Mouse (Mus musculus) gastrocnemius, adult 2 months (tissue): Measurements from ENCODE around the gene Rho. TPM values are rescaled to one million over a fixed set of nuclear protein-coding genes. Genes with fewer than 3 reads are reported as not detected.

Source experiments
- DNase-seq: peaks from one replicate; pipeline ENCODE4 v3.0.0; 2022
- H3K27ac ChIP-seq: fragments of 200-600 bp; 2 replicates; pipeline ENCODE4 v1.8.1; 2022; ENCODE audit warnings: mild to moderate bottlenecking
- H3K4me3 ChIP-seq: fragments of 200-600 bp; 2 replicates; pipeline ENCODE4 v1.8.1; 2022; ENCODE audit warnings: mild to moderate bottlenecking, moderate library complexity
- CTCF ChIP-seq: fragments of 200-600 bp; IDR thresholded peaks from 2 replicates; pipeline ENCODE4 v1.8.1; 2022; ENCODE audit warnings: antibody characterized with exemption, mild to moderate bottlenecking, moderate library complexity
- intact Hi-C: fragments of 180-260 bp; cut with DNase I; formaldehyde crosslinking; loops from one replicate; pipeline ENCODE4 v1.15.1; 2025
- total RNA-seq, 2 experiments: library from RNA; stranded (reverse); gene quantifications; 2 replicates each; pipeline ENCODE4 v1.2.3; 2021

The Rho gene
- total RNA-seq, 2 experiments from 2014 or later: 0.06 TPM; not detected in 1

DNA sequence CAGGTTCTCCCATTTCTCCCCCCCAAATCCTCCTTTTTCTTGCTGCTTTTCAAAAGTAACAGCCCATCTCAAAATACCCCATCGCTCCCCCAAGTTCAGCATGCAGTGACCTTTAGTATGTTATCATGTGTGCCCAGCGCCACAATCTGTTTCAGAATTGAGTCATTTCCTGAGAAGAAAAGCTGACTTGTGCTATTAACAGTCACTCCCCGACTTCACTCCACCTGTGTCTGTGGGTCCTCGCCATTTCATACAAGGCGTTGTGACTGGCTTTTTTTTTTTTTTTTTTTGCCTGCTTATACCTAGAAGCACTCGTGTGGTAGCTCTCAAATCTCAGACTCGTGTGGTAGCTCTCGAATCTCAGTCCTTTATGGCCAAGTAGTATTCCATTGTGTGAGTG is 14.1 kb downstream of the Rho start:
- intact Hi-C loops: no loop called here
- H3K4me3 ChIP-seq: no peak overlapping the region
- DNase-seq: no peak
- no peak overlapping the region for H3K27ac ChIP-seq
- TF ChIP-seq CTCF: no peak

DNA sequence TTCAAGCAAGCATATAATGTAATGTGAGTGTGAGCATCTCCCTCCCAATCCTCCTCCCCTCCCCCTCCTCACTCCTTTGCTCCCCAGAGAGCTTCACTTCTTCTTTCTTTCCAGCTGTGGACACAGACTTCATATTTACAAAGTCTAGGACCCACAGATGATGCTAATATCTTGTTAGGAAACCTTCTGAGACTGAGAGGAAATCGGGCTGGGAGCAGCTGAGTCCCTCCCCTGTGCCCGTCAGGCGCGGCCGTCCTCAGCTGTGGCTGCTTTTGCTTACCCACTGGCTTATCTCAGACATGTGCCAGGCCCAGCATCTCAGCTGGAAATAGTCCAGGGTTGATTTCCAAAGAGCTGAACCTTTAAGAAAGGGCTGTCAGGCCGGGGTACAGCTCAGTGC is 14.8 kb downstream of the Rho start:
- no peak for DNase-seq
- no peak overlapping the region for H3K4me3 ChIP-seq
- H3K27ac ChIP-seq: no peak overlapping the region
- TF ChIP-seq CTCF: no peak
- intact Hi-C loops: no loop called here

DNA sequence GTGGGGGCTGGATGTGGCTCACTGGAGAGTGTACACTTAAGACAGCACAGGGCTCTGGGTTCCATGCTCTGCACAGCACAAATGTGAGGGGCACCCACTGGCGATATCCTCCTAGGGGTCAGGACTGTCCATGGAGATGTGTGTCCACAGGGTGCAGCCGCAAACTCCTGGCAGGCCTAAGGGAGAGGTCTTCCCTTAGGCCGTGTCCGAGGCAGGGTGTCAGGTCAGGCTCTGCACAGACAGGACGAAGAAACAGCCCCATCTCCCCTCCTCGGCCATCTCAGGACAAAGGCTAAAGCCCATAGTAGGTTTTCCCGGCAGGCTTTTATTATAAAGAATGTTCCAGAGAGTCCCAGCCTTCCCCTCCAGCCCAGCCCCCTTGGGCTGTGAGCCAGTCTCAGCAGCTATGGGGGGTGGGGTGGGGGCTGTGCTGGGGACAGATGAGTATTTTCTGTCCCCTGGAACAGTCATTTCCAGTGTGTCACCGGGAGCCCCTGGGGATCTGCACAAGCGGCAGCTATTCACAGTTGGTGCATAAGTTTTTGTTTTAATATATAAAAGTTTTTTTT is 23.0 kb downstream of the Rho start:
- intact Hi-C loops: loop anchor here (5.0 kb wide), 1 partner anchor 38 kb away; no protein-coding TSS in a partner anchor
- no peak for DNase-seq
- no peak for TF ChIP-seq CTCF
- Histone ChIP-seq H3K4me3 (no peak overlapping the region), H3K27ac (peak overlapping the region; percentile 89)

DNA sequence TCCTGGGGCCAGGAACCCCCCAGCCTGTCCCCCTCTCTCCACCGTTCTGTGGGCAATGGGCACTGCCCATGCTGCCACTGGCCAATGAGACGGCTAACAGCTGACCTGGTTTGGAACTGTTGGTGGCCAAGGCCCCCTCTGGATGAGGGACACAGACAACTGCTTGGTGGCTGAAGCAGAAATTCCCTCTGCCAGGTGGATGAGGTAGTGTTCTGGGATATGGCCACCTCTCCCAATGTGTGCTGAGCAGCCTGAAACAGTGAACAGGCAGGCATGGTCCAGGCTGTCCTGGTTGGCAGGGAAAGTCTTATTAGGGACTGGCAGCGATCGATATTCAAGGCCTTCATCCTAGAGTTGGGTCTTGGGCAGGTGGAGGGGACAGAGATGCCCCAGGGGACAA is 23.6 kb downstream of the Rho start:
- Histone ChIP-seq H3K27ac (peak overlapping the region; percentile 89), H3K4me3 (no peak overlapping the region)
- DNase-seq: no peak
- intact Hi-C loops: loop anchor here (5.0 kb wide), 1 partner anchor 37 kb away; no protein-coding TSS in a partner anchor
- no peak for TF ChIP-seq CTCF

DNA sequence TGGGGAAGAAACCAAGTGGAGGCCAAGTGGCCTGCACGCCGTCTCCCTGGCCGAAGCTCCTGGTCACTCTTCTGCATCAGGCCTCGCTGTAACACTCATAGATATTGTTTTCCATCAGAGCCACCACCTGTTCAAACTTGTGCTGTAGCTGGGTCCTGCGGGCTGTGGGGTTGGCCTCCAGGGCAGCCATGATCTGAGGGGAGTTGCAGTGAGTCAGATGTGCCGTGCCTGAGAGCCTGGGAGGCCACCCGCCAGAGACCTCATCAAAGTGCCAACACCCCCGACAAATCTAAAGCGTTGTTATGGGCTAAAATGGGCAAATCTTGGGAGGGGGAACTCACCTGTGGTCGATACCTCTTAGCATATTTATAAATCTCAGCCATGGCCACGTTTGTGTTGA is 24.1 kb downstream of the Rho start:
- H3K4me3 ChIP-seq: no peak overlapping the region
- intact Hi-C loops: loop anchor here (2.0 to 5.0 kb wide), 2 partner anchors 37 to 41 kb away; no protein-coding TSS in a partner anchor
- no peak for DNase-seq
- H3K27ac ChIP-seq: peak overlapping the region; percentile 89
- no peak for TF ChIP-seq CTCF

DNA sequence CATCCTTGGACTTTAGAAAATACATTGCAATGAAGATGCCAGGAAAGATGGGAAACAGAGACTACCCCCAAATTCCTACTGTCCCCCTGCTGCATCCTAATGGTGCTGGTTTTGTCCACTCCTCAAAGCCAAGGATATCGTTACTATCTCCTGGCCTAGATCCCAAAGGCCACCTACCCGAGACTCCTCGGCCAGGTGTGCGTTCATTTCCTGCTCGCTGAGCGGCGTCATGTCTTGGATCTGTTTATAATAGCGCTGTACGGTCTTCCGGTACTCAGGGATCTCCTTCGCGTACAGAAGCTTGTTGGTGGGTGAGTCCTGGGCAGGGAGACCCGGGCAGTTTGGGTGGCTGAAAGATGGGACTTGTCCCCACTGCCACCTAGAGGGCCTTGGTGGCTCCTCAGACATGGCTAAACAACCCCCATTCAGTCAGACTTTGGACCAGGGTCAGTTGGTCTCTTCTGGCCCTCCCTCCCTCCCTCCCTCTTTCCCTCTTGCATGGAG is 24.9 kb downstream of the Rho start:
- no peak for DNase-seq
- Histone ChIP-seq H3K27ac (peak overlapping the region; percentile 89), H3K4me3 (no peak overlapping the region)
- TF ChIP-seq CTCF: peak; percentile 31
- intact Hi-C loops: loop anchor here (2.0 to 5.0 kb wide), 2 partner anchors 36 to 42 kb away; no protein-coding TSS in a partner anchor

DNA sequence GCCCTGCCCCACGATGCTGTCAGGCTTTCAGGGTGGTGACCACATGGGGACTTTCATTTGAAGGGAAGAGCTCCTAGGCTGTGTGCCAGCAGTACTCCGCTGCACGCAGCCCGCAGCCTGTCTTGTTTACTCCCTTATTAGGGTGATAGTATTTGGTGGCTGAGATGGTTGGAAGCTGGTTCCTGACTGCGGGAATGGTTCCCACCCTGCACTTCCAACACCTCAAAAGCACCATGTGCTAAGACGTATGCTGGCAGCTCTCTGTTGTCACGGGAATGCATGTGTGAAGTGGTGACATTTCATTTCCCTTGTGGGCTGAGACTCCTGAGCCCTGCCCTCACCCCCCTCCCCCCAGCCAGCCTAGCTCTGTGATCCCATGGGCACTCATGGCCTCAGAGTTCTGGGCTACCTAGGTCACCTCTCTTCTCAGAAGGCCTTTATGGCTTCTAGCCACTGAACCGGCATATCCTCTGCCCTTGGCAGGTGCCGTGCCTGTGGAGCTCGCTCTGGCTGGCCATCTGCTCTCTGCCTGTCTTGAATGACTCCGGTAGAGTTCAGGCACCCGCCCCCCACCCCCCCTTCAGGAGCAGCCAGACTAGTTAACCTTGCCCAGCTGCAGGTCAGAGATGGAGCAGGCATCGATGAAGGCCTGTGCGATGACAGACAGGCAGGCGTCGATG is 25.5 kb downstream of the Rho start:
- Histone ChIP-seq H3K27ac (peak overlapping the region; percentile 89), H3K4me3 (no peak overlapping the region; the same call in none of the 2 replicates)
- peak; percentile 83 for DNase-seq
- no peak for TF ChIP-seq CTCF
- intact Hi-C loops: loop anchor here (2.0 to 5.0 kb wide), 2 partner anchors 35 to 42 kb away; no protein-coding TSS in a partner anchor

DNA sequence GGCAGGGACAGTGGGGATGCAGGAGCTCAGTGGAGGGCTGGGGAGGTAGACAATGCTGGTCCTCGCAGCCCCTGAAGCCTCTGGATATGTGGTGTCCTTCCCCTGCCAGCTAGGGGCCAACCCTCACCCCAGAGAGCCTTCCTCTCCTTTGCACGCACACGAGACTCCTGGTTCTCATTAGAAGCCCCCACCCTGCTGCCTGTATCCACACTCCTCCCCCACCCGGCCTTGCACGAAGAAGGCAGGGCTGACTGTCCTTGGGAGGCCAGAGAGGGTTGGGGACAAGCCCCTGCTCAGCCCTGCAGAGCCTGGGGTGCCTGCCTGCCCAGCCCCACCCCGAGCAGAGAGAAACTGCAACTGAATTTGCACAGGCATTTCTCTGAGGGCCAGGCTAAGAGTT is 26.1 kb downstream of the Rho start:
- Histone ChIP-seq H3K4me3 (peak overlapping the region; percentile 23; the same call in 1 of the 2 replicates), H3K27ac (peak overlapping the region; percentile 89)
- TF ChIP-seq CTCF: no peak
- intact Hi-C loops: loop anchor here (2.0 to 5.0 kb wide), 3 partner anchors 35 to 53 kb away; no protein-coding TSS in a partner anchor
- no peak for DNase-seq

DNA sequence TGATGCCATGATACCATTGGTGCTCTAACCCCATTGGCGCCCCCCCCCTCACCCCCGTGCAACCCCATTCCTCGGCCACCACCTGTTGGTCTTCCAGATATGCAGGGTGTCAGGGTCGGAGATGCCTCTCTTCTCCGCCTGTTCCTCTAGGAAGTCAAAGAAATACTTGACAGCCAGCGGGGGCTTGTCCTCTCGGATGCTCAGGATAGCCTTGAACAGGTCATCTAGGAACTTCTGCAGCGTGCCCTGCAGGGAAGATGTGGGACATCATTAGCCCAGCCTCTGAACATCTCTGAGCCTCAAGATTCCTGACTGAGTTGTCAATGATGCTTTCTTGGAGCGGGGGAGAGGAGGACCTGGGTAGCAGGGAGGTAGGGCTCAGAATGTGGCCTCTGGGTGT is 26.9 kb downstream of the Rho start:
- H3K27ac ChIP-seq: peak overlapping the region; percentile 89
- peak overlapping the region; percentile 48 for H3K4me3 ChIP-seq
- TF ChIP-seq CTCF: no peak
- intact Hi-C loops: loop anchor here (2.0 to 5.0 kb wide), 2 partner anchors 34 to 54 kb away; no protein-coding TSS in a partner anchor
- no peak for DNase-seq

DNA sequence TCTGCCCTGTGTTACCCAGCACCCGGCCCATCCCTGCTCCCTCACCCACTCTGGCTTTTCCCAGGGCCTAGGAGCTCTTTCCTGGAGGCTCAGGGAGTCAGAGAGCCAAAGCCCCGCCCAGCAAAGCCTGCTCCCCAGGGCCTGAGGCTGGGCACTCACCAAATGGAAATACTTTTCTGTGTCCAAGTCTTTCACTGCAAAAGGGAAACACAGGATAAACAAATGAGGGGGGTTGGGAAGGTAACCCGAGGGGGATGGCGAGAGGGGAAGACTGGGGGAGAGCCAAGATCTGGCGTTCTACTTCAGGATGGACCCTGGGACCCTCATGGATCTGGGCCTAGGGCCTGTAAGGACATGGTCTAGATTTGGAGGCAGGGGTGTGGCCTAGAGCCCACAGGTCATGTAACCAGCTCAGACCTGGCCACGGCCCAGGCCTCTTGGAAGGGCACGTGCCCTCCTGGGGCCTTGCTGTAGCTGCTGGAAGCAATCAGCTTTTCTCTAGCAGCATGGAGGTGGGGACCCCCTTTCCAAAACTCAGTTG is 27.7 kb downstream of the Rho start:
- H3K27ac ChIP-seq: peak overlapping the region; percentile 89
- peak; percentile 92 for DNase-seq
- no peak for TF ChIP-seq CTCF
- intact Hi-C loops: loop anchor here (2.0 to 5.0 kb wide), 2 partner anchors 33 to 54 kb away; no protein-coding TSS in a partner anchor
- H3K4me3 ChIP-seq: peak overlapping the region; percentile 48

DNA sequence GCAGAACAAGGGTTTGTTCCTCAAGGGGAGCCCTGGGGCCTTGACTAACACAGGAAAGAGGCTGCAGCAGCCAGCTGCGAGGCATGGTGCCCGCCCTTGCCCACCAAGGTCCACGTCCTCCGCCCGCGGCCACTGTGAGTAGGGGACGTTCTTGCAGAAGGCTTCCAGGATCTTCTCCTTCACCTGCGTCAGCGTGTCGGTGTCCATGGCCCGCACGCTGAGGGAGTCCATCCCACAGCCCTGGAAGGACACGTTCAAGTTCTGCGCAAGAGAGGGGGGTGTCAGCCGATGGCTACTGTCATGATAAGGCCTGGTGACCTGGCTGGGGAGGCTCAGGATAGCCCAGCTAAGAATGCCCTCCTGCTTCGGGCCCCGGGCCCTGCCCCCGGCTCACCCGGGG is 28.8 kb downstream of the Rho start:
- DNase-seq: no peak
- peak overlapping the region; percentile 89 for H3K27ac ChIP-seq
- intact Hi-C loops: no loop called here
- no peak overlapping the region for H3K4me3 ChIP-seq
- TF ChIP-seq CTCF: no peak

DNA sequence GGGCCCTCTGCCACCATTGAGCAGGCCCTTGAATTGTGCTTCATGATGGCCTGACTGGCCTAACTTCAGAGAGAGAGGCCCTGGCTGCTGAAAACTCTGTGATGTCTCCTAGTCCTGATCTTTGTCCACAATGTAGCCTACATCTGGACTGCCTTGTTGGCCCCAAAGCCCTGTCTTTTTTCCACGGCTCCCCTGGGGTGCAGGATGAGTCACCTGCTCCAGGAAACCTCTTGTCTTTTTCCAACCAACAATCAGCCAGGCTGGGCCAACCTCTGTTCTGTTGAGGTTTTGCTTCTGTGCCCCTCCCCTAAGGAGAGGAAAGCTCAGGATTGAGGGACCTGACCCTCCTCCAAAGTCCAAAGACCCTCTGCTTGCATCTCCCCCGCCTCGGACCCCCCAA is 30.2 kb downstream of the Rho start:
- no peak for TF ChIP-seq CTCF
- DNase-seq: peak; percentile 60
- H3K4me3 ChIP-seq: no peak overlapping the region
- intact Hi-C loops: no loop called here
- H3K27ac ChIP-seq: peak overlapping the region; percentile 89

DNA sequence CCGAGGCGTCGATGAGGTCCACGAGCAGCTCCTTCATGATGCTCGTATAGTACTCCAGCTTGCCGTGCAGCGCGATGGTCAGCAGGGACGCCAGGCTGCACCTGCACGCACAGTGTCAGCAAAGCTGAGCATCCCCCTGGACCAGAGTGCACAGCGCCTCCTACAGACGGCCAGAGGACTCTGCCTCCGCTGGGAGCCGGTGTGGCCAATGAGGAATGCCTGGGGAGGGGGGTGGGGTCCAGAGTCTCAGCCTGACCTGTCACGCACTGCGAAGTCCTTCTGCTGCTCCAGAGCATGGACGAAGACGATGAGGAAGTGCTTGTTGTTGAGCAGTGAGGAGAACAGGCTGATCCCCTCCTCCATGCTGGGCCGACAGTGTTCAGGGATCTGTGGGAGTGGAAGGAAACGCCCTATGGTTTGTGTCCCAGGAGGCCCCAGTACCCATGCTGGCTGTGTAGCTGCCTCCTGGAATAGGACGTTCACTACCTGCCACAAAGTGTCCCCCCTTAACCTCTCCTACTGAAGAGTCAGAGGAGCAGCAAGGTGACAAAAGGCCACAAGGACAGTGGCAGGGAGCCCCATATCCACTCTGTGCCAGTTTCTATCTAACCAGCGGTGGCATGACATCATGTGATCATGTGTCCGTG is 31.0 kb downstream of the Rho start:
- intact Hi-C loops: no loop called here
- peak; percentile 38 for TF ChIP-seq CTCF
- H3K27ac ChIP-seq: peak overlapping the region; percentile 89
- no peak overlapping the region for H3K4me3 ChIP-seq
- DNase-seq: peak; percentile 46
